Mouse (Mus musculus) CH12.LX (cell line): Measurements from ENCODE around the gene Pmvk. TPM values are rescaled to one million over a fixed set of nuclear protein-coding genes. Genes with fewer than 3 reads are reported as not detected.

ENCODE experiments used
- DNase-seq: peaks from one replicate; pipeline ENCODE4 v3.0.0-alpha.2; 2013; ENCODE audit errors: extremely low read depth
- H3K27ac ChIP-seq: 2 replicates; pipeline ENCODE4 v1.5.1; 2012; ENCODE audit warnings: low read depth, mild to moderate bottlenecking, control low read depth, moderate library complexity; ENCODE audit not compliant: insufficient read depth
- H3K27me3 ChIP-seq: replicated peaks from 2 replicates; pipeline ENCODE3; 2012; ENCODE audit warnings: inconsistent platforms
- H3K36me3 ChIP-seq, 2 experiments: replicated peaks in 1 of 2; 2 replicates each; pipeline versions ENCODE3 to v1.6.1; 2012; ENCODE audit warnings: inconsistent platforms in 1 of 2, low read length in 1 of 2, mild to moderate bottlenecking in 1 of 2, mixed read lengths in 1 of 2, moderate library complexity in 1 of 2; ENCODE audit not compliant: control insufficient read depth in 1 of 2, insufficient read depth in 1 of 2
- H3K4me1 ChIP-seq, 2 experiments: 2 replicates each; pipeline ENCODE4 v1.6.1; 2012; ENCODE audit warnings: inconsistent platforms in 1 of 2, moderate library complexity in 1 of 2; ENCODE audit not compliant: insufficient read depth in 2 of 2, control insufficient read depth in 1 of 2
- H3K4me2 ChIP-seq: 2 replicates; pipeline ENCODE4 v1.6.1; 2012; ENCODE audit warnings: low read depth, mild to moderate bottlenecking, control low read depth; ENCODE audit not compliant: poor library complexity, insufficient read depth, severe bottlenecking
- H3K4me3 ChIP-seq, 3 experiments: fragments of 150-350 bp in 1 of 3; sonication (generic) in 1 of 3; replicated peaks in 1 of 3; 2 replicates each; pipeline versions ENCODE3 to v1.5.1; 2011 to 2012; ENCODE audit warnings: low read depth in 2 of 3, low read length in 2 of 3, mild to moderate bottlenecking in 2 of 3, moderate library complexity in 2 of 3, control low read depth in 1 of 3, improper control_type of control experiment in 1 of 3, inconsistent platforms in 1 of 3, mixed read lengths in 1 of 3; ENCODE audit not compliant: poor library complexity in 1 of 3
- H3K79me2 ChIP-seq: replicated peaks from 2 replicates; pipeline ENCODE4 v1.6.1; 2012; ENCODE audit warnings: mild to moderate bottlenecking, moderate library complexity; ENCODE audit not compliant: control insufficient read depth, poor library complexity, insufficient read depth, severe bottlenecking; ENCODE audit errors: extremely low read depth
- H3K9ac ChIP-seq: 2 replicates; pipeline ENCODE4 v1.6.1; 2012; ENCODE audit warnings: low read depth, mild to moderate bottlenecking, control low read depth, moderate library complexity; ENCODE audit not compliant: insufficient read depth
- H3K9me3 ChIP-seq: replicated peaks from 2 replicates; pipeline ENCODE3; 2012; ENCODE audit warnings: low read length, inconsistent platforms, mixed read lengths
- BHLHE40 ChIP-seq: IDR thresholded peaks from 2 replicates; pipeline ENCODE4 v1.6.1; 2011; ENCODE audit warnings: mild to moderate bottlenecking, low read depth, low read length, improper control_type of control experiment
- CHD1 ChIP-seq: IDR thresholded peaks from 2 replicates; pipeline ENCODE4 v1.6.1; 2012; ENCODE audit warnings: low read depth, low read length, improper control_type of control experiment, inconsistent platforms
- CHD2 ChIP-seq: IDR thresholded peaks from 2 replicates; pipeline ENCODE4 v1.6.1; 2011; ENCODE audit warnings: low read length, improper control_type of control experiment
- CTCF ChIP-seq, 2 experiments: IDR thresholded peaks in 1 of 2; conservative IDR thresholded peaks in 1 of 2; 2 replicates each; pipeline ENCODE4 v1.5.1; 2011 to 2012; ENCODE audit warnings: low read depth in 2 of 2, low read length in 2 of 2, improper control_type of control experiment in 1 of 2, inconsistent platforms in 1 of 2, mild to moderate bottlenecking in 1 of 2, moderate library complexity in 1 of 2
- E2F4 ChIP-seq: IDR thresholded peaks from 2 replicates; pipeline ENCODE4 v1.6.1; 2011; ENCODE audit warnings: low read depth, low read length, improper control_type of control experiment; ENCODE audit not compliant: insufficient replicate concordance
- ELF1 ChIP-seq: IDR thresholded peaks from 2 replicates; pipeline ENCODE4 v1.6.1; 2014; ENCODE audit warnings: low read depth, mild to moderate bottlenecking, inconsistent platforms, low read length, improper control_type of control experiment
- EP300 ChIP-seq: IDR thresholded peaks from 2 replicates; pipeline ENCODE4 v1.6.1; 2011; ENCODE audit warnings: low read length, improper control_type of control experiment
- ETS1 ChIP-seq: conservative IDR thresholded peaks from 2 replicates; pipeline ENCODE4 v1.6.1; 2012; ENCODE audit warnings: low read depth, mild to moderate bottlenecking, inconsistent platforms, low read length, improper control_type of control experiment, moderate library complexity
- GABPA ChIP-seq: IDR thresholded peaks from 2 replicates; pipeline ENCODE4 v1.6.1; 2012; ENCODE audit warnings: low read depth, low read length, improper control_type of control experiment, inconsistent platforms; ENCODE audit not compliant: insufficient replicate concordance
- HCFC1 ChIP-seq: IDR thresholded peaks from 2 replicates; pipeline ENCODE4 v1.6.1; 2012; ENCODE audit warnings: low read depth, mild to moderate bottlenecking, inconsistent platforms, low read length, improper control_type of control experiment
- IRF4 ChIP-seq: IDR thresholded peaks from 2 replicates; pipeline ENCODE4 v1.6.1; 2014; ENCODE audit warnings: low read depth, mild to moderate bottlenecking, inconsistent platforms, low read length, improper control_type of control experiment
- JUN ChIP-seq: IDR thresholded peaks from 2 replicates; pipeline ENCODE4 v1.6.1; 2011; ENCODE audit warnings: low read depth, mild to moderate bottlenecking, low read length, improper control_type of control experiment, moderate library complexity; ENCODE audit not compliant: insufficient read depth
- JUND ChIP-seq: conservative IDR thresholded peaks from 2 replicates; pipeline ENCODE4 v1.6.1; 2011; ENCODE audit warnings: low read depth, low read length, improper control_type of control experiment
- KAT2A ChIP-seq: IDR thresholded peaks from 2 replicates; pipeline ENCODE4 v1.6.1; 2012; ENCODE audit warnings: low read length, improper control_type of control experiment, inconsistent platforms; ENCODE audit not compliant: insufficient replicate concordance
- MAFK ChIP-seq: IDR thresholded peaks from 2 replicates; pipeline ENCODE4 v1.6.1; 2011; ENCODE audit warnings: low read length, improper control_type of control experiment; ENCODE audit not compliant: insufficient replicate concordance
- MAX ChIP-seq: IDR thresholded peaks from 2 replicates; pipeline ENCODE4 v1.6.1; 2011; ENCODE audit warnings: low read length, improper control_type of control experiment
- MAZ ChIP-seq: IDR thresholded peaks from 2 replicates; pipeline ENCODE4 v1.6.1; 2012; ENCODE audit warnings: low read depth, mild to moderate bottlenecking, inconsistent platforms, low read length, improper control_type of control experiment, moderate library complexity
- MEF2A ChIP-seq: IDR thresholded peaks from 2 replicates; pipeline ENCODE4 v1.6.1; 2014; ENCODE audit warnings: low read depth, mild to moderate bottlenecking, inconsistent platforms, low read length, improper control_type of control experiment, borderline replicate concordance
- MXI1 ChIP-seq: IDR thresholded peaks from 2 replicates; pipeline ENCODE4 v1.6.1; 2011; ENCODE audit warnings: mild to moderate bottlenecking, low read depth, low read length, improper control_type of control experiment
- MYC ChIP-seq: IDR thresholded peaks from 2 replicates; pipeline ENCODE4 v1.6.1; 2011; ENCODE audit warnings: low read depth, mild to moderate bottlenecking, improper control_type of control experiment, low read length
- NELFE ChIP-seq: IDR thresholded peaks from 2 replicates; pipeline ENCODE4 v1.6.1; 2011; ENCODE audit warnings: low read depth, low read length, improper control_type of control experiment
- NRF1 ChIP-seq: IDR thresholded peaks from 2 replicates; pipeline ENCODE4 v1.6.1; 2014; ENCODE audit warnings: low read depth, mild to moderate bottlenecking, inconsistent platforms, low read length, improper control_type of control experiment, moderate library complexity
- PAX5 ChIP-seq: IDR thresholded peaks from 2 replicates; pipeline ENCODE4 v1.6.1; 2012; ENCODE audit warnings: low read length, inconsistent platforms, mixed read lengths
- POLR2A ChIP-seq: IDR thresholded peaks from 2 replicates; pipeline ENCODE4 v1.6.1; 2011; ENCODE audit warnings: low read depth, mild to moderate bottlenecking, improper control_type of control experiment, low read length
- RAD21 ChIP-seq: IDR thresholded peaks from 2 replicates; pipeline ENCODE4 v1.6.1; 2011; ENCODE audit warnings: low read depth, mild to moderate bottlenecking, low read length, improper control_type of control experiment, moderate library complexity
- RCOR1 ChIP-seq: conservative IDR thresholded peaks from 2 replicates; pipeline ENCODE4 v1.6.1; 2012; ENCODE audit warnings: low read depth, mild to moderate bottlenecking, inconsistent platforms, low read length, improper control_type of control experiment
- SMC3 ChIP-seq: IDR thresholded peaks from 2 replicates; pipeline ENCODE4 v1.6.1; 2011; ENCODE audit warnings: low read depth, low read length, improper control_type of control experiment
- UBTF ChIP-seq: IDR thresholded peaks from 2 replicates; pipeline ENCODE4 v1.6.1; 2012; ENCODE audit warnings: low read depth, mild to moderate bottlenecking, inconsistent platforms, low read length, improper control_type of control experiment, moderate library complexity
- ZKSCAN1 ChIP-seq: IDR thresholded peaks from 2 replicates; pipeline ENCODE4 v1.6.1; 2012; ENCODE audit warnings: low read depth, inconsistent platforms, low read length, improper control_type of control experiment, borderline replicate concordance
- ZMIZ1 ChIP-seq: IDR thresholded peaks from 2 replicates; pipeline ENCODE4 v1.6.1; 2012; ENCODE audit warnings: low read depth, mild to moderate bottlenecking, inconsistent platforms, low read length, improper control_type of control experiment
- dilution Hi-C: fragments of 300-500 bp; cut with MboI; formaldehyde crosslinking; loops from 2 replicates; pipeline ENCODE4 v1.14.3; 2020; ENCODE audit warnings: low sequenced_read_pairs; ENCODE audit not compliant: extremely low pct_unique_long_range_greater_than_20kb, extremely low pct_ligation_motif_present
- in situ Hi-C: fragments of 300-500 bp; cut with MboI; formaldehyde crosslinking; loops from 3 replicates; pipeline ENCODE4 v1.14.3; 2019; ENCODE audit warnings: low sequenced_read_pairs, low pct_ligation_motif_present, low pct_unique_long_range_greater_than_20kb, mixed read lengths
- polyA plus RNA-seq: library from polyadenylated mRNA; unstranded; fragments of >175 nt; gene quantifications from 2 replicates; pipeline ENCODE4 v1.2.1, GENCODE M21; 2012; ENCODE audit warnings: low read depth; ENCODE audit not compliant: insufficient read length
- total RNA-seq, 2 experiments: library from RNA; depleted of rRNA; stranded (reverse); fragments of 300-350 nt in 1 of 2; fragments of >200 nt in 1 of 2; gene quantifications; 2 replicates each; pipeline ENCODE4 v1.2.3; 2012 to 2014

Gene Pmvk
- total and polyA plus RNA-seq, 3 experiments = 42.0 to 69.3 (median 50.5) TPM

GRCm38 (mm10) chr3:89486916-89487702 lies 32.8 kb downstream of the Pmvk start (continued):
- TF ChIP-seq ZMIZ1 = no peak

GRCm38 (mm10) chr3:89490790-89491189 lies 36.4 kb downstream of the Pmvk start:
- dilution Hi-C loops = no loop called here
- H3K27ac ChIP-seq = no peak overlapping the region
- H3K36me3 ChIP-seq = no peaks in the 10 kb centered on the region
- peaks cover 19 to 30% of the 10 kb centered on the region in 2 experiments for H3K4me1 ChIP-seq
- H3K27me3 ChIP-seq = peaks cover 8% of the 10 kb centered on the region
- no peaks in the 10 kb centered on the region for H3K79me2 ChIP-seq
- no peak overlapping the region for H3K4me2 ChIP-seq
- TF ChIP-seq MAX (no peak), SMC3 (peak; percentile 35; the same call in 1 of the 2 replicates), CTCF (conservative IDR thresholded peaks at IDR 0.05 in 1 of 2, IDR thresholded peaks at IDR 0.05 in 1 of 2; ENCODE audit: low read depth in 2 of 2, low read length in 2 of 2) (peak in 1 of 2 experiments; percentile 55; a peak in 2 of 4 replicates)
- H3K4me3 ChIP-seq = no peak overlapping the region
- in situ Hi-C loops = no loop called here
- no peak overlapping the region for H3K9ac ChIP-seq
- DNase-seq = peak; percentile 56
- peaks cover 6% of the 10 kb centered on the region for H3K9me3 ChIP-seq

DNA sequence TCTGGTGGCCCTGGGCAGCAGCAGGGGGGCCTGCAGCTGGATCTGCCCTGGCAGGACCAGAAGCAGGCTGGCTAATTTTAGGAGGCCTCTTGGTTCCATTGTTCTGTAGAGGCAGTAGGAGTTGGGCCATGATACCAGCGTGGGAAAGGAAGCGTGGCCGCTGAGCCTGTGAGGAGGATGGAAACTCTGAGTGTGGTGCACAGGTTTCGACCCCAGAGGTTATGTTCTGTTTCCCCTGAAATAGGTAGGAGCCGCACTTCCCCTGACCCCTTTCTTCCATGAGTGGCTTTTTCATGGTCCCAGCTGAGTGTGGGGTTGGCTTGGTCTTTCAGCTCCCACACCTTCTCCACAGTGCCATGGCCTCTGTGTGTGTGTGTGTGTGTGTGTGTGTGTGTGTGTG lies 37.2 kb downstream of the Pmvk start:
- Histone ChIP-seq H3K4me3 (no peak overlapping the region), H3K4me2 (no peak overlapping the region), H3K9me3 (peaks cover 9% of the 10 kb centered on the region), H3K27ac (no peak overlapping the region), H3K36me3 (no peaks in the 10 kb centered on the region), H3K4me1 (peaks cover 19 to 30% of the 10 kb centered on the region in 2 experiments), H3K27me3 (peaks cover 8% of the 10 kb centered on the region), H3K79me2 (no peaks in the 10 kb centered on the region), H3K9ac (no peak overlapping the region)
- DNase-seq = peak; percentile 73
- in situ Hi-C loops (no loop called here), dilution Hi-C loops (no loop called here)
- TF ChIP-seq JUN = peak; percentile 80
- no peak for TF ChIP-seq MAFK
- TF ChIP-seq UBTF = no peak
- no peak for TF ChIP-seq RCOR1
- peak; percentile 74 for TF ChIP-seq MEF2A
- no peak for TF ChIP-seq MYC
- no peak for TF ChIP-seq CHD1
- no peak for TF ChIP-seq ZKSCAN1
- no peak for TF ChIP-seq MAZ
- no peak for TF ChIP-seq ELF1
- TF ChIP-seq KAT2A = no peak
- TF ChIP-seq EP300 = peak; percentile 85
- TF ChIP-seq PAX5 = no peak
- TF ChIP-seq MAX = no peak
- TF ChIP-seq MXI1 = no peak
- TF ChIP-seq JUND = peak; percentile 81
- no peak for TF ChIP-seq POLR2A
- TF ChIP-seq E2F4 = no peak
- TF ChIP-seq BHLHE40 = peak; percentile 67; the same call in 1 of the 2 replicates
- no peak for TF ChIP-seq NRF1
- no peak for TF ChIP-seq RAD21
- no peak for TF ChIP-seq CTCF (conservative IDR thresholded peaks at IDR 0.05 in 1 of 2, IDR thresholded peaks at IDR 0.05 in 1 of 2; ENCODE audit: low read depth in 2 of 2, low read length in 2 of 2)
- no peak for TF ChIP-seq CHD2
- TF ChIP-seq IRF4 = peak; percentile 73
- no peak for TF ChIP-seq HCFC1
- TF ChIP-seq ETS1 = peak; percentile 82
- TF ChIP-seq NELFE = no peak
- no peak for TF ChIP-seq GABPA
